Mouse (Mus musculus): Measurements from ENCODE around the gene 9930104L06Rik.
A peak's percentile ranks its signal among the peaks of the same experiment; 100 is the strongest.

The 9930104L06Rik gene

GRCm38 (mm10) chr4:124960940-124961339 lies 24.1 kb downstream of the 9930104L06Rik start:
- peak; percentile 43 for DNase-seq

GRCm38 (mm10) chr4:124962576-124962975 lies 25.7 kb downstream of the 9930104L06Rik start:
- no peak for DNase-seq

GRCm38 (mm10) chr4:124964912-124965599 lies 28.2 kb downstream of the 9930104L06Rik start:
- no peak for DNase-seq

GRCm38 (mm10) chr4:124968711-124969110 lies 31.9 kb downstream of the 9930104L06Rik start:
- DNase-seq, result no peak

- no peak for DNase-seq
These were observed 32.5 kb downstream of the 9930104L06Rik start for GRCm38 (mm10) chr4:124969219-124969848.

- no peak for DNase-seq
These were observed 33.3 kb downstream of the 9930104L06Rik start for GRCm38 (mm10) chr4:124970194-124970593.

GRCm38 (mm10) chr4:124970677-124971076 lies 33.8 kb downstream of the 9930104L06Rik start:
- no peak for DNase-seq

GRCm38 (mm10) chr4:124971094-124971493 lies 34.2 kb downstream of the 9930104L06Rik start:
- DNase-seq, result no peak

- DNase-seq, result no peak
These were observed 35.5 kb downstream of the 9930104L06Rik start for GRCm38 (mm10) chr4:124972316-124972715.

GRCm38 (mm10) chr4:124973296-124973695 lies 36.4 kb downstream of the 9930104L06Rik start:
- DNase-seq, result no peak

GRCm38 (mm10) chr4:124978201-124978600 lies 41.4 kb downstream of the 9930104L06Rik start:
- DNase-seq, result no peak

- no peak for DNase-seq
These were observed 47.2 kb downstream of the 9930104L06Rik start for GRCm38 (mm10) chr4:124983893-124984526.

- no peak for DNase-seq
These were observed 48.2 kb downstream of the 9930104L06Rik start for GRCm38 (mm10) chr4:124984871-124985670.

GRCm38 (mm10) chr4:124985671-124986602 lies 49.1 kb downstream of the 9930104L06Rik start, which contains the start of gene Rspo1:
Gene Rspo1 (plus strand): TSS chr4:124986430.
- DNase-seq, result no peak

- DNase-seq, result no peak
These were observed 50.2 kb downstream of the 9930104L06Rik start for GRCm38 (mm10) chr4:124986739-124987710.

GRCm38 (mm10) chr4:124987711-124988097 lies 50.9 kb downstream of the 9930104L06Rik start:
- no peak for DNase-seq

GRCm38 (mm10) chr4:124988382-124988781 lies 51.5 kb downstream of the 9930104L06Rik start:
- no peak for DNase-seq

- no peak for DNase-seq
These were observed 53.0 kb downstream of the 9930104L06Rik start for GRCm38 (mm10) chr4:124989787-124990253.

GRCm38 (mm10) chr4:124990325-124990724 lies 53.5 kb downstream of the 9930104L06Rik start:
- DNase-seq, result no peak

Data from cerebellum, adult 9-10 months (tissue).